Mouse (Mus musculus): ENCODE measurements around the gene Wdr4.
"Not testable (repeated sequence)": the region's sequence is repeated elsewhere in the genome, so short reads cannot be mapped to it uniquely, and the experiment has no call there.

The Wdr4 gene

GRCm38 (mm10) chr17:31519946-31520838 lies at the start of gene Wdr4, which contains the start of gene Ndufv3:
Gene Wdr4, minus strand, starts transcription at chr17:31519980.
Gene Ndufv3, plus strand, starts transcription at chr17:31520115.
- in situ Hi-C loops (cut with MboI, MseI): loop anchor here (5.0 to 10.0 kb wide), 3 partner anchors 42 to 515 kb away; partner anchors contain the start of genes Hsf2bp, Pknox1 and Rrp1b

GRCm38 (mm10) chr17:31566276-31566675 lies 46.5 kb upstream of the Wdr4 start:
- in situ Hi-C loops (cut with MboI, MseI): no loop called here

GRCm38 (mm10) chr17:31565141-31566056 lies 45.6 kb upstream of the Wdr4 start:
- in situ Hi-C loops (cut with MboI, MseI): no loop called here

DNA sequence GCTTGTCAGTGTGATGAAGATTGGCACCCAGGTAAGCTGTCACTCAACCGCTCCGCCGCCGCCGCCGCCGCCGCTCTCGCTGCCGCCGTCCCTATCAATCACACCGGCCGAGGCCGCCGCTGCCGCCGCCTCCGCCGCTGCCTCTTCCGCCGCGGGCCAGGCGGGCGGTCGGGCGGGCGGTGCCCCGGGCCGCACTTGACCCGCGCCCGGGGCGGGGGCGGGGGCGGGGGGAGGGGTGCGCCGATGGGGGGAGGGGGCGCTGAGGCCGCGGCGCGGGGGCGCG lies 45.0 kb upstream of the Wdr4 start:
- in situ Hi-C loops (cut with MboI, MseI): loop anchor here (5.0 kb wide), 1 partner anchor 47 kb away; the partner anchor contains the start of gene Wdr4

DNA sequence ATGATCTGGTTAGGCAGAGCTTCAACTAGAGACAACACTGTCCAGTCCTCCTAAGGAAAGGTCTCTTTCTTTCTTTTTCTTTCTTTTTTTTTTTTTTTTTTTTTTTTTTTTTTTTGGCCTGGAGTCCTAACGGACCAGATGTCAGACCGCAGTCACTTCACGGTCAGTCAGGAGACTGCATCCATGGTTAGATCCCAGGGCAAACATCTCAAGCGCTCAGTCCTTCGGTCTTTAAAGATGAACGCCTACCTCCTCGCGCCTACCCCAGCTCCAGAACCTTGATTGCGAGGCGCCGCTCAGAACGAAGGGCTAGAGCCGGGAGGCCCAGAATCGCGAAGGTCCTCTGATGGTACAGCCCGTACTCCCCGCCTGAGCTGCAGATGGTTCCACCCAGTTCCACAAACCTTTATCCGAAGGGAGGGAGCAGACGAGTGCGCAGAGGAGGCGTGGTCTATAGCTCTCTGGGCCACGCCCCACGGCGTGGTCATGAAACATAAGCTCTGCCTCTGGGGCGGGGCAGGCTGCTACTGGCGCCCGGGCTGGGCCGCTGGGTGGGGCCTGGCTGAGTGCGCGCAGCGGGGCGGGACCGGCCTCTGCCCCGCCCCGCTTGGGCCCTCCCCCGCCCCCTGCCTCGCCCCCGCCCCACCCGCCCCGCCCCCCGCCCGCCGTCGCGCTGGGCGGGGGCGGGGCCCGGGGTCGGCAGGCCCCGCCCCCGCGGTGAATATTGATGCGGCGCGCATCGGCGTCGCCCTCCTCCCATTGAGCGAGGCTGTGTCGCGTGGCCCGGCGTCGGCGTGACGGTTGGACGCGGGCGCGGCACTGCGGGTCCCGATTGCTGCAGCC lies 44.5 kb upstream of the Wdr4 start, which contains the start of gene Pknox1:
Gene Pknox1 (plus strand): TSS at position 720 of the 843 bp plus-strand sequence.
- in situ Hi-C loops (cut with MboI, MseI): loop anchor here (5.0 kb wide), 1 partner anchor 47 kb away; the partner anchor contains the start of gene Wdr4

GRCm38 (mm10) chr17:31563632-31564014 lies 43.8 kb upstream of the Wdr4 start:
- in situ Hi-C loops (cut with MboI, MseI): loop anchor here (5.0 kb wide), 1 partner anchor 46 kb away; the partner anchor contains the start of gene Wdr4

GRCm38 (mm10) chr17:31559021-31559789 lies 39.4 kb upstream of the Wdr4 start:
- in situ Hi-C loops (cut with MboI, MseI): no loop called here

GRCm38 (mm10) chr17:31557947-31558542 lies 38.3 kb upstream of the Wdr4 start:
- in situ Hi-C loops (cut with MboI, MseI): no loop called here

DNA sequence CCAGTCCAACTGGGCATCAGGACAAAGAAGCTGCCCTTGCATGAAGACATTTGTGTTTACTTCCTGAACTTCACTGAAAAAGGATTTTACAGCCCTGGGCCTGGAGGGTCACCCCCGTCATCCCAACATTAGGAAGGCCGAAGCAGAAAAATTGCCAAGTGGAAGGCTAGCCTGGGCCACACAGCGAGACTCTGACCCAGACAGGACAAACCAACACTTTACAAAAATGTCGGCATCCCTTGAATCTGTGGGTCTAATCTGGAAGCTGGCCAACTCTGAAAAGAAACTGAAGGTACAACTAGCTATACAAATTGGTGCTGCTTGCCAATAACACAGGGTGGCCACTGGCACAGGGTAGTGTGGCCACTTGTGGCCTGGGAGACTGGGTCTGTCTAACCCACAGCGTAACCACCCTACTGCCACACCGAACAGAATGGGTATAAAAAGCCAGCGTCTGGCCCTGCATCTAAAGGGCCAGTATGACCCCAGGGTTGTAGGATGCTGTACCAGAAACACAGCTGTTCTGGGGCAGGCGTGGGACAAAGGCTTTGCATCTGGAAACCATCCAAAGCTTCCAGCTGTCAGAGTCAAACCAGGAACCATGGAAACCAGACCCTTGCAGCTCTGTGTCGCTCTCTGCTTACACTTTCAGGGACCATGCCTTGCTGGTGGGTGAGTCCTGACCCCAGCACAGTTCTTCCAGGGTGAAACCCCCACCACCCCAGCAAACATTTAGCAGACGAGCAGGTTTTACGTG lies 37.5 kb upstream of the Wdr4 start:
- in situ Hi-C loops (cut with MboI, MseI): no loop called here

- in situ Hi-C loops (cut with MboI, MseI): no loop called here
Observed at GRCm38 (mm10) chr17:31556253-31556652, 36.5 kb upstream of the Wdr4 start.

- in situ Hi-C loops (cut with MboI, MseI): not testable (repeated sequence)
Observed at GRCm38 (mm10) chr17:31552601-31553000, 32.8 kb upstream of the Wdr4 start.

DNA sequence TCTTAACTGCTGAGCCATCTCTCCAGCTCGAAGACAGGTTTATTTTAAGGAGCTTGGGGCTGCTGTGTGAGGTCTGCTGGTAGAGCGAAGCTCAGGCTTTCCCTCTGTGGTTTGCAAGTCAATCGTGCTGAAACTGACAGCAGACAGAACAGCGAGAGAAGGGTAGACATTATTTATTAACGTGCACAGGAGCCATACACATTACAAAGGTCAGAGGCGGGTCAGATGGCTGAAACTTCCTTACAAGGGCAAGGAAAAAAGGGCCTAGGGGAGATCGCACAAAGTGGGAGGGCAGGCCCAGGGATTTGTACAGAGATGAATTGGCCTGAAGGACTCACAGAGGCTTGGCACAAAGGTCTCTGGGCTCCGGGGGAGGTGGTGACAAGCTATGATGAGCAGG lies 29.6 kb upstream of the Wdr4 start:
- in situ Hi-C loops (cut with MboI, MseI): no loop called here

DNA sequence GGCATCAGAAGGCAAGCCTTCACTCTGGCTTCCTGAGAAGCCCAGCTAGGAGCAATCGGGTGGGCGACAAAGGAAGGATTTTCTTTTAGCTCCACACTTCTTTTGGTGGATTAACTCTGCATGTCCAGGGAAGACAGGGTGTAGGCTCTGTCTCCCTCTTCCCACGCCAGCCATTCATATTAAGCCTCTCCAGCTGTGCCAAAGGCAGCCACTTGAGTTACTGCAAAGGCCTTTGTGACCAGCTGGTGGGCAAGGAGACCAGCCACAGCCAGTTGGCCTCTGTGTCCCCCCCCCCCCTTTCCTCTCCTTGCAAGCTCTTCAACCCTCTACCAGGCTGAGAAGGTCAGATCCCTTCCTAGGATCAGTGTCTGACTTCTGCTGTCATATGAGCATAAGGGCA lies 28.2 kb upstream of the Wdr4 start:
- in situ Hi-C loops (cut with MboI, MseI): no loop called here

DNA sequence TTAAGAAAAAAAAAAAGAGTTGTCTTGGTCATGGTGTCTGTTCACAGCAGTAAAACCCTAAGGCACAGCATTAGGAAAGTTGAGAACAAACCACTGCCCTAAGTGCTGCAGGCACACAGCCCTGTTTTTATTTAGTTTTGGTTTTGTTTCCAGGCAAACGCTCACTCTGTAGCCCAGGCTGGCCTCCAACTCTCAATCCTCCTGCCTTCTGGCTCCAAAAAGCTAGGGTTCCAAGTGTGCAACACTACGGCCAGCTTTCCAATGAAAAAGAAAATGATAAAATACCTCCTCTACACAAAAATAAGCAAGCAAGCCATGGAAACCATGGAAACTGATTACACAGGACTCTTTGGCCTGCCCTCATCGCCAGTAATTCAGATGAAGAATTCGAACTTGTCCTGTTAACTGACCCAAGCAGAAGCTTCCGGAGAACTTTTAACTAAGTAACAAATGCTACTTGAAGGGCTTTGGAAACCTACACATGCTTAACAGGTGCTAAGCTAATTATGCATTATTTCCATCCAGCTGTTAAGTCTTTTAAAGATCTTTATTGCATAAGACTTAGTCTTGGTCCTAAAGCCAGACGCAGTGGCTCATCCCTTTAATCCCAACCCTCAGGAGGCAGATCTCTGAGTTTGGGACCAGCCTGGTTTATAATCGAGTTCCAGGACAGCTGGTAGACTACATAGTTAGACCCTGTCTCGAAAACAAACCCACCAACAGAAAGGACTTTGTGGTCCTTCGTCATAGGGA lies 26.8 kb upstream of the Wdr4 start:
- in situ Hi-C loops (cut with MboI, MseI): no loop called here

GRCm38 (mm10) chr17:31543574-31543973 lies 23.8 kb upstream of the Wdr4 start:
- in situ Hi-C loops (cut with MboI, MseI): no loop called here

DNA sequence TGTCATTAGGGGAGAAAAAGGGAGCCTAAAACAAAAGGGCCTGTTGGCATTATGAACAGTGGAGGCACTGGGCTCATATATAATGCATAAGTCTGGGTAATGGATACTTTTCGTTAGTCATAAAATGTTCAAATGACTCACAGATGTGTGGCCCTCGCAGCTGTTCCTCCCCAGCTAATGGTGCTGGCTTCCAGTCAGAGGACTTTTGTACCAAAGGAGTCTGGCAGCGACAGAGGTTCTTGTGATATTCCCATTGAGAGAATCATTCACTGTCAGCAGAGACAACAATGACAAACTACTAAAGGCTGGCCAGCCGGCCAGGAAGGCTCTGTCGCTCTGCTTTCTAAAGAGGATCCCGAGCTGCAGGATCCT lies 21.7 kb upstream of the Wdr4 start:
- in situ Hi-C loops (cut with MboI, MseI): no loop called here

GRCm38 (mm10) chr17:31540809-31541459 lies 21.2 kb upstream of the Wdr4 start:
- in situ Hi-C loops (cut with MboI, MseI): no loop called here

- in situ Hi-C loops (cut with MboI, MseI): no loop called here
Observed at GRCm38 (mm10) chr17:31540101-31540500, 20.3 kb upstream of the Wdr4 start.
